Mouse (Mus musculus) R1 (cell line): ENCODE measurements at regions not wholly inside any gene's neighbourhood (a gene's known extent, or its start where the extent isn't known, plus 50 kb on each side); places are given as distances from the start of the nearest gene placed in this dataset.

Experiments used
- DNase-seq: peaks from one replicate; pipeline ENCODE4 v3.0.0-alpha.2; 2018; ENCODE audit warnings: low read depth, low spot score

- DNase-seq: no peak
Observed at GRCm38 (mm10) chr7:125262133-125262532, 182.3 kb upstream of the Kdm8 start.

- no peak for DNase-seq
Observed at GRCm38 (mm10) chr7:125262672-125263365, 181.7 kb upstream of the Kdm8 start.

- no peak for DNase-seq
Observed at GRCm38 (mm10) chr7:125263756-125264155, 180.7 kb upstream of the Kdm8 start.

GRCm38 (mm10) chr7:125270711-125271110, 173.8 kb upstream of the Kdm8 start:
- no peak for DNase-seq

- DNase-seq: no peak
Observed at GRCm38 (mm10) chr7:125271356-125271755, 173.1 kb upstream of the Kdm8 start.

GRCm38 (mm10) chr7:125281371-125281770, 163.1 kb upstream of the Kdm8 start:
- DNase-seq: no peak

GRCm38 (mm10) chr7:125295226-125295625, 149.2 kb upstream of the Kdm8 start:
- DNase-seq: no peak

- no peak for DNase-seq
Observed at GRCm38 (mm10) chr7:125308433-125308832, 136.0 kb upstream of the Kdm8 start.

GRCm38 (mm10) chr7:125310971-125311370, 133.5 kb upstream of the Kdm8 start:
- no peak for DNase-seq

- no peak for DNase-seq
Observed at GRCm38 (mm10) chr7:125313604-125314003, 130.9 kb upstream of the Kdm8 start.

GRCm38 (mm10) chr7:125334769-125335168, 109.7 kb upstream of the Kdm8 start:
- DNase-seq: no peak

GRCm38 (mm10) chr7:125335586-125336165, 108.8 kb upstream of the Kdm8 start:
- no peak for DNase-seq

- DNase-seq: no peak
Observed at GRCm38 (mm10) chr7:125336826-125337225, 107.7 kb upstream of the Kdm8 start.

GRCm38 (mm10) chr7:125338177-125338751, 106.2 kb upstream of the Kdm8 start:
- DNase-seq: no peak

GRCm38 (mm10) chr7:125340326-125340905, 104.1 kb upstream of the Kdm8 start:
- no peak for DNase-seq

GRCm38 (mm10) chr7:125349606-125350005, 94.9 kb upstream of the Kdm8 start:
- DNase-seq: no peak

GRCm38 (mm10) chr7:125354211-125354610, 90.3 kb upstream of the Kdm8 start:
- DNase-seq: no peak

- DNase-seq: no peak
Observed at GRCm38 (mm10) chr7:125354956-125355355, 89.5 kb upstream of the Kdm8 start.

GRCm38 (mm10) chr7:125358016-125358415, 86.5 kb upstream of the Kdm8 start:
- no peak for DNase-seq

GRCm38 (mm10) chr7:125383021-125383420, 61.5 kb upstream of the Kdm8 start:
- no peak for DNase-seq

GRCm38 (mm10) chr7:125384171-125384570, 60.3 kb upstream of the Kdm8 start:
- DNase-seq: no peak

GRCm38 (mm10) chr7:125392536-125392935, 51.9 kb upstream of the Kdm8 start:
- DNase-seq: no peak

- DNase-seq: peak; percentile 42
Observed at GRCm38 (mm10) chr7:125393228-125393627, 51.2 kb upstream of the Kdm8 start.
